In the genomic region with DNA sequence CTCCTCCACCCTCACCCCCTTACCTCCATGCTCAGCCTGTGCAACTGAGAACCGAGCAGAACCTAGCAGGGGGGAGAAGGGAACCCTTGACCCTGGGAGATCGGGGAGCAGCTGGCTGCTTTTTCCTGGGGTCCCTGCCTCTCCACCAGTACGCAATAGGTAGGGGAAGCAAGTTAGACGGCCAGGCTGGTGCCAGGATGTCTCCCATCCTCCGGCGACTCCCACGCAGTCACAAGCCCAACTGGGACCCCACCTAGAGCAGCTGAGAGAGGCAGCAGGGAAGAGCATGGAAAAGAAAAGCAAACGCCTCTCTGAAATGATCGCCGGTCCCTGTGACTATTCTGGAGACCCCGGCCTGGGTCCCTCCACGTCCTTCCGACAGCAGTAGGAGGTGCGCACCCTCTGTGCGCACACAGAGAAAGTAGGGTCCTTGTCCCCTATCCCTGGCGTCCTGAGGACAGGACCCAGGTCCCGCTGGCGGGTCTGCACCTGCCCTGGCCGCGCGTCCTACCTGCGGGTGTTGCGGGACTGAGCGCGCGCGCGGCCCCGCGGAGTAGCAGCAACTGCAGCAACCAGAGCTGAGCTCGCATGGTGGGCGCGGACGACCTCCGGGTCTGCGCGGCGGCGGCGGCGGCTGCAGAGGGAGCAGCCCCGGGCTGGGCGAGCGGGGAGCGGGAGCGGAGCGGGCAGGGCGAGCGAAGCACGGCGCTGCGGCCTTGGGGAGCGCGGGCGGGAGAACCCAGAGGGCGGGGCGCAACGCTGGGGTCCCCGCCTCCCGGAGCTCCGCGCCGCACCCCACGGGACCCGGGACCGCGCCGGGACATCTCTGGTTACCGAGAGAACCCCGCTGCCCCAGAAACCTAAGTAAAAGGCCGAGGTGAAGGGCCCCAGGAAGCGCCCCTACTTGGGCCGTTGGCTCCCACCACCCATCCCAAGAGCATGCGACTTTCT, we compare ENCODE assay signal across 8 mouse cellular contexts. TPM values are rescaled to one million over a fixed set of nuclear protein-coding genes. Genes with fewer than 3 reads are reported as not detected.
A peak's percentile ranks its signal among the peaks of the same experiment; 100 is the strongest.
DNase-seq lines count a peak whose midpoint lies in the region; ATAC-seq and TF ChIP-seq lines count a peak whose summit lies in the region.

Gene Plxdc1 (minus strand): TSS at position 718 of the 951 bp plus-strand sequence.

- peaks cover 71% of the 10 kb centered on the region for H3K4me1 ChIP-seq in E14TG2a.4 (replicated peaks; ENCODE audit: low read depth, low read length)
- H3K4me1 ChIP-seq in embryonic facial prominence, embryonic 12.5 days = peaks cover 15% of the 10 kb centered on the region
- peaks cover 35% of the 10 kb centered on the region for H3K4me1 ChIP-seq in hindbrain, embryonic 13.5 days (replicated peaks)
- H3K4me1 ChIP-seq in liver, embryonic 15.5 days (replicated peaks) = peaks cover 41% of the 10 kb centered on the region

- 3% methylated on average over 62 of the region's 74 CpGs for WGBS in embryonic facial prominence, embryonic 12.5 days
- WGBS in hindbrain, embryonic 13.5 days = 3% methylated on average over 71 of the region's 74 CpGs
- WGBS in liver, embryonic 15.5 days (ENCODE audit: insufficient replicate concordance) = 3% methylated on average over 74 of the region's 74 CpGs

- H3K27me3 ChIP-seq in E14TG2a.4 (ENCODE audit: insufficient read depth, low read length) = no peaks in the 10 kb centered on the region; the same call in 1 of the 2 replicates
- peaks cover 35% of the 10 kb centered on the region for H3K27me3 ChIP-seq in embryonic facial prominence, embryonic 12.5 days
- H3K27me3 ChIP-seq in hindbrain, embryonic 13.5 days = peaks cover 50% of the 10 kb centered on the region
- H3K27me3 ChIP-seq in liver, embryonic 15.5 days = peaks cover 49% of the 10 kb centered on the region

- no peak for TF ChIP-seq CTCF in gastrocnemius, adult 2 months (IDR thresholded peaks at IDR 0.05)
- TF ChIP-seq CTCF in E14TG2a.4 (conservative IDR thresholded peaks at IDR 0.05; ENCODE audit: low read length) = no peak

- peak within 1 kb of the TSS; percentile 88 for H3K4me3 ChIP-seq in gastrocnemius, adult 2 months
- H3K4me3 ChIP-seq in E14TG2a.4 (replicated peaks; ENCODE audit: low read length) = peak within 1 kb of the TSS; percentile 99
- peak within 1 kb of the TSS; percentile 86 for H3K4me3 ChIP-seq in embryonic facial prominence, embryonic 12.5 days
- H3K4me3 ChIP-seq in hindbrain, embryonic 13.5 days = peak within 1 kb of the TSS; percentile 84
- H3K4me3 ChIP-seq in liver, embryonic 15.5 days (replicated peaks) = peak within 1 kb of the TSS; percentile 70

- peak within 1 kb of the TSS; percentile 96 for H3K27ac ChIP-seq in gastrocnemius, adult 2 months
- H3K27ac ChIP-seq in embryonic facial prominence, embryonic 12.5 days = no peak within 1 kb of the TSS
- H3K27ac ChIP-seq in hindbrain, embryonic 13.5 days = no peak within 1 kb of the TSS
- no peak within 1 kb of the TSS for H3K27ac ChIP-seq in liver, embryonic 15.5 days (replicated peaks)

- DNase-seq in gastrocnemius, adult 2 months = peak; percentile 65
- no peak for DNase-seq in gastrocnemius, postnatal 25 days
- DNase-seq in ovary, postnatal 10 days (ENCODE audit: low spot score) = peak; percentile 23

- peak within 1 kb of the TSS; percentile 59 for H3K9ac ChIP-seq in embryonic facial prominence, embryonic 12.5 days
- H3K9ac ChIP-seq in hindbrain, embryonic 13.5 days = peak within 1 kb of the TSS; percentile 73
- H3K9ac ChIP-seq in liver, embryonic 15.5 days = peak within 1 kb of the TSS; percentile 40

- peak within 1 kb of the TSS; percentile 81 for H3K4me2 ChIP-seq in embryonic facial prominence, embryonic 12.5 days (replicated peaks)
- peak within 1 kb of the TSS; percentile 84 for H3K4me2 ChIP-seq in hindbrain, embryonic 13.5 days
- H3K4me2 ChIP-seq in liver, embryonic 15.5 days = peak within 1 kb of the TSS; percentile 80

- no peaks in the 10 kb centered on the region for H3K36me3 ChIP-seq in E14TG2a.4 (ENCODE audit: insufficient read depth, low read length)
- H3K36me3 ChIP-seq in embryonic facial prominence, embryonic 12.5 days = no peaks in the 10 kb centered on the region
- no peaks in the 10 kb centered on the region for H3K36me3 ChIP-seq in hindbrain, embryonic 13.5 days
- H3K36me3 ChIP-seq in liver, embryonic 15.5 days (replicated peaks) = no peaks in the 10 kb centered on the region

- intact Hi-C loops in gastrocnemius, adult 2 months (cut with DNase I) = loop anchor here (2.0 to 5.0 kb wide), 2 partner anchors 49 to 189 kb away; partner anchors contain the start of gene Lasp1

- ATAC-seq in embryonic facial prominence, embryonic 12.5 days (ENCODE audit: insufficient number of reproducible peaks, insufficient read depth, low FRiP score, low TSS enrichment) = no peak
- ATAC-seq in hindbrain, embryonic 13.5 days (ENCODE audit: low FRiP score) = no peak
- no peak for ATAC-seq in liver, embryonic 15.5 days (ENCODE audit: insufficient read depth)
- no peak for ATAC-seq in megakaryocyte progenitor cell, adult 5-6 weeks (replicated peaks; ENCODE audit: poor library complexity)

- H3K9me3 ChIP-seq in E14TG2a.4 (ENCODE audit: low read length) = no peaks in the 10 kb centered on the region
- H3K9me3 ChIP-seq in embryonic facial prominence, embryonic 12.5 days = no peaks in the 10 kb centered on the region
- H3K9me3 ChIP-seq in hindbrain, embryonic 13.5 days = no peaks in the 10 kb centered on the region
- H3K9me3 ChIP-seq in liver, embryonic 15.5 days (replicated peaks) = no peaks in the 10 kb centered on the region

RNA-seq across cellular contexts. Expression of gene Plxdc1, which starts in this region (rescaled TPM):
- total RNA-seq in gastrocnemius, adult 2 months (2021) = 1 to 10 TPM; 3.0 to 3.1 TPM
- 1 to 10 TPM; 3.1 TPM for total RNA-seq in gastrocnemius, postnatal 25 days (2021)
- 0.32 and 0.70 TPM in 2 replicates for polyA plus RNA-seq in embryonic facial prominence, embryonic 12.5 days (2016; fragmentation: Nextera tagmentation; extraction: Ambion mirVana)
- polyA plus RNA-seq in hindbrain, embryonic 13.5 days (2015; fragmentation: Nextera tagmentation; extraction: Ambion mirVana) = 0.60 and 0.89 TPM in 2 replicates
- 0.74 and 0.75 TPM in 2 replicates for polyA plus RNA-seq in liver, embryonic 15.5 days (2015; fragmentation: Nextera tagmentation; extraction: Ambion mirVana)
- 2.3 and 3.0 TPM in 2 replicates for total RNA-seq in megakaryocyte progenitor cell, adult 5-6 weeks (2015)
- total RNA-seq in megakaryocyte progenitor cell, adult 5-6 weeks (2017) = 0.92 and 1.0 TPM in 2 replicates
